Mouse (Mus musculus) embryonic facial prominence, embryonic 11.5 days (tissue): ENCODE data around the gene Sertad3. TPM values are rescaled to one million over a fixed set of nuclear protein-coding genes. Genes with fewer than 3 reads are reported as not detected.

Source experiments
- ATAC-seq: fragments of 200-750 bp; cut with Nextera tagmentation; replicated peaks from 2 replicates; pipeline ENCODE4 v1.8.0; 2017; ENCODE audit warnings: low read depth; ENCODE audit not compliant: insufficient number of reproducible peaks, low FRiP score, low TSS enrichment
- DNase-seq: peaks from one replicate; pipeline ENCODE4 v3.0.0-alpha.2; 2015; ENCODE audit warnings: low spot score
- H3K27ac ChIP-seq: fragments of 300-500 bp; sonication (generic); replicated peaks from 2 replicates; pipeline ENCODE4 v1.5.1; 2014; ENCODE audit warnings: mild to moderate bottlenecking, low read depth, low read length, control low read depth
- H3K27me3 ChIP-seq: fragments of 300-500 bp; sonication (generic); 2 replicates; pipeline ENCODE4 v1.6.1; 2014; ENCODE audit warnings: mild to moderate bottlenecking, low read length, moderate library complexity, mixed read lengths; ENCODE audit not compliant: control insufficient read depth, insufficient read depth
- H3K36me3 ChIP-seq: fragments of 300-500 bp; sonication (generic); replicated peaks from 2 replicates; pipeline ENCODE4 v1.6.1; 2014; ENCODE audit warnings: low read depth, mild to moderate bottlenecking, low read length, moderate library complexity, mixed read lengths; ENCODE audit not compliant: control insufficient read depth, insufficient read depth
- H3K4me1 ChIP-seq: fragments of 300-500 bp; sonication (generic); 2 replicates; pipeline ENCODE4 v1.6.1; 2014; ENCODE audit warnings: low read length, mixed read lengths; ENCODE audit not compliant: control insufficient read depth, insufficient read depth
- H3K4me2 ChIP-seq: fragments of 300-500 bp; sonication (generic); 2 replicates; pipeline ENCODE4 v1.6.1; 2014; ENCODE audit warnings: low read depth, mild to moderate bottlenecking, control low read depth, low read length, moderate library complexity
- H3K4me3 ChIP-seq: fragments of 300-500 bp; sonication (generic); 2 replicates; pipeline ENCODE4 v1.5.1; 2014; ENCODE audit warnings: low read depth, low read length, control low read depth
- H3K9ac ChIP-seq: fragments of 300-500 bp; sonication (generic); replicated peaks from 2 replicates; pipeline ENCODE4 v1.6.1; 2014; ENCODE audit warnings: mild to moderate bottlenecking, control low read depth, low read length
- H3K9me3 ChIP-seq: fragments of 300-500 bp; sonication (generic); replicated peaks from 2 replicates; pipeline ENCODE4 v1.6.1; 2016; ENCODE audit warnings: mild to moderate bottlenecking, low read length, inconsistent platforms, mixed read lengths; ENCODE audit not compliant: control insufficient read depth
- WGBS: fragments of 180-500 bp; shearing (Covaris S2); extraction: QIAGEN DNeasy Blood & Tissue Kit; methylation state at CpG from one replicate; pipeline ENCODE4 v1.1.7; 2014; 5-methylcytosine and 5-hydroxymethylcytosine counted together
- polyA plus RNA-seq: library from polyadenylated mRNA; unstranded; fragments of >200 nt; fragmentation: Nextera tagmentation; extraction: Ambion mirVana; gene quantifications from 2 replicates; pipeline ENCODE4 v1.2.1, GENCODE M21; 2014

Gene Sertad3
- polyA plus RNA-seq, 1 experiment from 2014 or later: 27.2 TPM

GRCm38 (mm10) chr7:27522967-27523366, 49.4 kb downstream of the Sertad3 start, which contains the start of gene Hipk4:
TSS of gene Hipk4 (plus strand) at chr7:27523267.
- no peak for DNase-seq
- Histone ChIP-seq H3K4me2 (no peak within 1 kb of the TSS), H3K9ac (no peak within 1 kb of the TSS), H3K9me3 (no peaks in the 10 kb centered on the region), H3K27ac (no peak within 1 kb of the TSS), H3K4me3 (no peak within 1 kb of the TSS), H3K4me1 (no peaks in the 10 kb centered on the region), H3K27me3 (no peaks in the 10 kb centered on the region), H3K36me3 (no peaks in the 10 kb centered on the region)
- 71% methylated on average over 5 of the region's 5 CpGs for WGBS
- ATAC-seq: no peak

DNA sequence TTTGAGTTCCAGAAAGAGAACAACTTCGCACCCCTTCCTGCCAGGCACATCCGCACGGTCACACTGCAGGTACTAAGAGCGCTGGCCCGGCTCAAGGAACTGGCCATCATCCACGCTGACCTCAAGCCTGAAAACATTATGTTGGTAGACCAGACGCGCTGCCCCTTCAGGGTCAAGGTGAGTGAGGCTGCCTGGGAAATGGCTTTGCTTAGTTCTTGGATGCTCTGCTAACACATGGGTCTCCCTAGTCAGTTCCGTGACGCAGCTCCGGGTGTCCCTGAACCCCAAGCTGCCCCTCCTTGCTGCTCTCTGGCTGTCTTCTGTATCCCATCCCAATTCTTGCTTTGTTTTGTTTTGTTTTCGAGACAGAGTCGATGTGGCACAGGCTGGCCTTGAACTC, 50.2 kb downstream of the Sertad3 start:
- H3K9ac ChIP-seq: no peak overlapping the region
- DNase-seq (no peak), ATAC-seq (no peak)
- H3K4me3 ChIP-seq: no peak overlapping the region
- no peak overlapping the region for H3K27ac ChIP-seq
- H3K4me1 ChIP-seq: no peaks in the 10 kb centered on the region
- WGBS: 93% methylated on average over 13 of the region's 13 CpGs
- H3K36me3 ChIP-seq: no peaks in the 10 kb centered on the region
- no peaks in the 10 kb centered on the region for H3K27me3 ChIP-seq
- H3K4me2 ChIP-seq: no peak overlapping the region
- no peaks in the 10 kb centered on the region for H3K9me3 ChIP-seq

GRCm38 (mm10) chr7:27526039-27526827, 52.7 kb downstream of the Sertad3 start:
- no peak overlapping the region for H3K4me3 ChIP-seq
- H3K4me1 ChIP-seq: no peaks in the 10 kb centered on the region
- H3K36me3 ChIP-seq: no peaks in the 10 kb centered on the region
- H3K9me3 ChIP-seq: no peaks in the 10 kb centered on the region
- no peak overlapping the region for H3K9ac ChIP-seq
- DNase-seq (peak; percentile 90), ATAC-seq (peak; percentile 10; the same call in 1 of the 2 replicates)
- H3K27me3 ChIP-seq: no peaks in the 10 kb centered on the region
- no peak overlapping the region for H3K4me2 ChIP-seq
- 31% methylated on average over 10 of the region's 10 CpGs for WGBS
- H3K27ac ChIP-seq: no peak overlapping the region

Other genes with a start within 250 kb of the Sertad3 start
- gene Itpkc, start 245.1 kb upstream of the Sertad3 start, polyA plus RNA-seq: 6.0 and 6.2 TPM in 2 replicates
- gene Coq8b, start 240.7 kb upstream of the Sertad3 start, polyA plus RNA-seq: 14.4 and 14.9 TPM in 2 replicates
- 9.5 and 11.2 TPM in 2 replicates for gene Numbl, start 215.3 kb upstream of the Sertad3 start, polyA plus RNA-seq
- 6.3 and 6.6 TPM in 2 replicates for gene Ltbp4, start 136.1 kb upstream of the Sertad3 start, polyA plus RNA-seq
- 50.2 and 57.5 TPM in 2 replicates for gene Shkbp1, start 117.7 kb upstream of the Sertad3 start, polyA plus RNA-seq
- 0.45 TPM in 1 of 2 replicates, not detected in the other for gene Gm20479, start 116.3 kb upstream of the Sertad3 start, polyA plus RNA-seq
- 0.26 and 0.28 TPM in 2 replicates for gene Sptbn4, start 26.1 kb upstream of the Sertad3 start, polyA plus RNA-seq
- 33.9 and 38.2 TPM in 2 replicates for gene Blvrb, start 25.8 kb upstream of the Sertad3 start, polyA plus RNA-seq
- gene Sertad1, start 13.1 kb downstream of the Sertad3 start, polyA plus RNA-seq: 24.3 and 25.5 TPM in 2 replicates
- 1.2 and 2.2 TPM in 2 replicates for gene Prx, start 25.6 kb downstream of the Sertad3 start, polyA plus RNA-seq
- 0.22 and 0.36 TPM in 2 replicates for gene Hipk4, start 49.5 kb downstream of the Sertad3 start, polyA plus RNA-seq
- 57.1 and 65.5 TPM in 2 replicates for gene Pld3, start 79.5 kb downstream of the Sertad3 start, polyA plus RNA-seq
- 26.4 and 27.5 TPM in 2 replicates for gene 2310022A10Rik, start 79.5 kb downstream of the Sertad3 start, polyA plus RNA-seq
- 82.8 and 83.3 TPM in 2 replicates for gene Akt2, start 117.8 kb downstream of the Sertad3 start, polyA plus RNA-seq
- gene Ttc9b, start 180.1 kb downstream of the Sertad3 start, polyA plus RNA-seq: 2.0 and 3.5 TPM in 2 replicates
- gene Map3k10, start 200.8 kb downstream of the Sertad3 start, polyA plus RNA-seq: 5.7 and 6.9 TPM in 2 replicates
- 3.9 and 5.1 TPM in 2 replicates for gene Zfp607b, start 215.6 kb downstream of the Sertad3 start, polyA plus RNA-seq